Mouse (Mus musculus): Measurements from ENCODE around the gene Ankle1. TPM values are rescaled to one million over a fixed set of nuclear protein-coding genes. Genes with fewer than 3 reads are reported as not detected.

Gene Ankle1
- polyA plus RNA-seq, 2 experiments from 2014 or later: 1.7 to 2.4 TPM

DNA sequence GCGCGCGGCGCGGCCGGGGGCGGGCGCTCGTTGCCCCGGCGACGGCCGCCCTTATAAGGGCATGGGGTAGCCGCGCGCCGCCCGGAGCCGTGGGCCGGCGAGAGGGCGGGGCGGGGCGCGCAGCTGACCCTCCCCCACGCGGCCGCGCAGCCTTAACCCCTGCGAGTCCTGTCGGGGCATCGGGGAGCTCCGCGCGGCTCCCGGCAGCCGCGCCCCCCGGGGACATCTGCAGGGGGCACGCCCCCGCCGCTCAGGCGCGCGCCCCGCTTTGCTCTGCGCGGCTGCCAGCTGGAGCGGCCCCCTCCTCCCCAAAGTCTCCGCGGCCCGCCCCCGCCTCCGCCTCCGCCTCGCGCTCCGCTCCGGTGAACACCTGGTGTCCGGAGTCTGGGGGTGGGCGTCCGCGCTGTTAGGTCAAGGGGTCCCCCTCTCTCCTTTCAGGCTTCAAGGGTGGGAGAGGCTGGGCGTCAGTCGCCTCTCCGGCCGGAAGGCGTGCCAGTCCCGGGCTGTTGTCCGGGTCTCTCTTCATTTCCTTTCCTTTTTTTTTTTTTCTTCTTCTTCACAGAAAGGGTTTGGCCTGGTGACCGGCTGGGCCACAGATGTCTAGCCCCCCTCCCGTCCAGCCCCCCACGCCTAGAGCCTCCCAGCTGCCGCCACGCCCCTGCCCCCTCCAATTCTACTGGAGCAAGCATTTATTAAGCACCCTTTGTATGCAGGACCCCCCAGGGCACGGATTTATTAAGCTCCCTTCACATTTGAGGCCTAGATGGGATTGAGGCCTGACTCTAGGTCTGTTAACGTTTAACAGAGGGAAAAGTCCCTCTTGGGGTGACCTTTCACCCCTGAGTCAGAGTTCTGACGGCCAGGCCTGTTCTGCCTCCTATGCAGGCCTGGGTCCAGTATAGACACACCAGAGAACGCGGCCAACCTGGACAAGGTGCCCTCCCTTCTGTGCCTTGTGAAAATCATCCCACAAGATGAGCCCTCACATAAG, 23.5 kb upstream of the Ankle1 start:
- peak; percentile 62 for ATAC-seq

DNA sequence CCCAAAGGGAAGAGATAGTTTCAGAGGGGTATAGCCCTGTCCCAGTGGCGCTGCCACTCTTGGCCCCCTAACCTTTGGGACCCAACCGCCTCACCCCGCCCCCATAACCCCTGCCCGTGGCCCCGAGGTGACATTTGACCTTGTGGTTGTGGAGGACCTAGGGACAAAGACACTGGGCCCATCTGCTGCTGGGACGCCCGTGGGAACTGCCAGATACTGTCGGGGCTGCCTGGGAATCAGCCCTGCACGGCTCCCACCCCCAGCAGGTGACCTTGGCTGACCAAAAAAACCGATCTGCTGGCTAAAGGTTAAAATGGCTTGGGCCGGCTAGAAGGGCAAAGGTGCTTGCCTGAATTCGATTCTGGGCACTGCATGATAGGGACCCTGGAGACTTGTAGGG, 22.4 kb upstream of the Ankle1 start:
- no peak for ATAC-seq

DNA sequence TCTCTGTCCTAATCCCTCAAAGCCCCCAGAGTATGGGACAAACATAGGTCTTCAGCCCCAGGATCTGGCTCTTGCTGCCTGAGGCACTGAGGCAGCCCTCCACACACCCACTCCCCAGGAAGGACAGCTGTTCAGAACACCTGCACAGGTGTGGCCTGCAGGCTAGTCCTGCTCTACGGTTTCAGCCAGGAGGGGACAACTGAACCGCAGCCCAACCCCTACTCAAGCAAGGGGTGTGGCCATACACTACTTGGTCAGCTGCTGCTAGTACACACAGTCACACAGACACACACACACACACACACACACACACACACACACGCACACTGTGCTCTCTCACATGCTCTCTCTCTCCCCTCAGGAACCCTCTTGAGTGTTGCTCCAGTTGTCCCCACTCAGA, 21.9 kb upstream of the Ankle1 start:
- no peak for ATAC-seq

DNA sequence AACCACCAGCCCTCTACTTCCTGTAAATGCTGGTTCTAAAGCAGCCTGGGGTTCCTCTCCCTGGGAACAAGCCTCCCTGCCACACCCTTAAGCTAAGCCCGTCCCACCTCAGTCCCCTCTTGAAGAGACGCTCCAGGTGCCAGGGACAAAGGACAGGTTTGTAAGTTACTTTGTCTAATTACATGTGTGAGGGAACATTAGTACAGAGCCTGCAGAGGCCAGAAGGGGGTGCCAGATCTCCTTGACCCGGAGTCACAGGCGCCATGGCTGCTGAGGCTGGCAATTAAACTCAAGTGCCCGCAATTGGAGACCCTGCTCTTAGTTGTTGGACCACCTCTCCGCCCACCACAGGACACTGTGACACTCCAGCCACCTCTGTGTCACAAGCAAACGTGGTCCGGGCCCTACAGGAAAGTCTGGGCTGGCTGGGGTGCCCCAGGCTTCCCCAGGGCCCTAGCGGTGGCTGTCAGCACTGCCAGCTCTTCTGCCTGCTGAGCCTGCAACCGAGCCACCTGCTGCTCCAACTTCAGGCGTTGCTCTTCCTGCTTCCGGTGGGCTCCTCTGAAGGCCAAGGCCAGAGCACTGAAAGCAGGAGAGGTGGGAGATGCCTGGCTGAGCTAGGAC, 20.5 kb upstream of the Ankle1 start:
- no peak for ATAC-seq

DNA sequence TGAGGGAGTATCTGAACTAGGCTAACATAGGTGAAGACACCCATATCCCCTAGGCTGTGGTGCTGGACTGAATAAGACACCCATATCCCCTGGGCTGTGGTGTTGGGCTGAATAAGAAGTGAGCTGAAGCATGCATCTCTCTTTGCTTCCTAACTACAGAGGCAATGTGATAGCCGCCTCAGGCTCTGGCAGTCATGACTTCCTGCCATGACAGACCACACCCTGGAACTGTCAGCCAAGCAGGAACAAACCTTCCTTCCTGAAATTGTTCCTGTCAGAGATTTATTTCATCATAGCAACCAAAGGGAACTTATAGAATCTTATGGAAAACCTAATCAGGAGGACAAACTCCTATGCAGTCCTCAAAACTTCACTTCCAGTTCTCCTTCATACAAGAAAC, 17.5 kb upstream of the Ankle1 start:
- ATAC-seq: no peak

DNA sequence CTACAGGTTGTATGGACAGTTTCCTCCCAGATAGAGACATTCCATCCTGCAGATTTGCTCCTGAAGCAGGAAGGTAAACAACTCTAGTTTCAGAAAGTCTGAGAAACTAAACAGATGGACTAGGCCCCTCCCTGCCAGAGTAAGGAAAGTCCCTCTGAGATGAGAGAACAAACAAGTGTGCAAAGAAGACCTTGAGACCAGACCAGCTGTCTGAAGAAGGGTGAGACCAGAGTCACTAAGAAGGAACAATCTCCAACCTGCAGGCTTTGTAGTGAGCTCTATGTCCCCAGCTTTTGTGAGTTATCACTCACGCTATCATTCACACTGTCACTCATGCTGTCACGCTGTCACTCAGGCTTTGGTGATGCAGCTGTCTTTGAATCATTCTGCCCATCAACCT, 14.1 kb upstream of the Ankle1 start:
- ATAC-seq: no peak

DNA sequence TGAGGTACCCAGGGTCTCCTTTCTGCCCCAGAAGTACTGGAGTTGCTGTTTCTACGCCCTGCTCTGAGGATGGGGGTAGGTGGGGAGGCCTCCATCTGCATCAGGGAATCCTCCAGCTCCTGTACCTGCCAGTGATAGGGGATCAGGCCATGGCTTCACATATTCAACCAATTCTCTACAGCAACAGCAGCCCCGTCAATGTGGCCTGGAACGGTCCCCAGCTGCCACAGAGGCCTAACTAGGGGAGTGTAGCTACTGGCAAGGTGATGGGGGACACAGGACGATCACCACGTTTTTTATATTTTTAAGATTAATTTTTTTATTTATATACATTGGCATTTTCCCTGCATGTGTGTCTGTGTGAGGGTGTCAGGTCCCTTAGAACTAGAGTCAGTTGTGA, 13.4 kb upstream of the Ankle1 start:
- no peak for ATAC-seq

DNA sequence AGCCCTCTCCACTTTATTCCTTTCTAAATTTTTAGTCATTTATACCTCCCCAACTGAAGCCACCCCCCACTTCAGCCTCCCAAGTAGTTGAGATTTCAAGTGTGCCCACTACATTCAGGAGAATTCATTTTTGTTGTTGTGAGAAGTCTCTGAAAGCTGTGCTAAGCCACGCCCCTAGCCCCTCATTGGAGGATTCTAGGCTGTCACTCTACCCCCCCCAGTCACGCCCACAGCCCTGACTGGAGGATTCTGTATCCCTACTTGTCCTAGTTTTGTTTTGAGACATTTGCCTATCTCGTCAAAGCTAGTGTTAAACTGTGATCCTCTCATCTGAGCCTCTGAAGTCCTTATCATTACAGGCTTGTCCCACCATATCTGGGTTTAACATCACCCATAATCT, 12.9 kb upstream of the Ankle1 start:
- no peak for ATAC-seq

DNA sequence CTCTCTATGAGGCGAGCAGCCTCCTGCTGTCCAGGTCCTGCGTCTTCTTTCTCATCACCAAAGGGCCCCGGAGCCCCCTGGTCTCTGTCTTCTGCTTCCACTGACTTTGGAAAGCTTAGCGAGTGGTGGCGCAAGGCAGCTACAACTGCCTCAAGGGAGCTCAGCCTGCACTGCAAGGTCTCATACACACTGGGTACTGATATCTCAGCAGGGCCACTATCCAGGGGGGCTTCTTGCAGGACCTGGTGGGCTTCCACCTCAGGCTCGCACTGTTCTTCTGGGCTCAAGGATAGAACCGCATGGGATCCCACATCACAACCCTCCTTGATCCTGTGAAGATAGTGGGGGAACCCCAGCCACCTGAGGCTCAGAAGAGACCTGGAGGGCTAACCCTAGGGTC, 11.3 kb upstream of the Ankle1 start:
- no peak for ATAC-seq

DNA sequence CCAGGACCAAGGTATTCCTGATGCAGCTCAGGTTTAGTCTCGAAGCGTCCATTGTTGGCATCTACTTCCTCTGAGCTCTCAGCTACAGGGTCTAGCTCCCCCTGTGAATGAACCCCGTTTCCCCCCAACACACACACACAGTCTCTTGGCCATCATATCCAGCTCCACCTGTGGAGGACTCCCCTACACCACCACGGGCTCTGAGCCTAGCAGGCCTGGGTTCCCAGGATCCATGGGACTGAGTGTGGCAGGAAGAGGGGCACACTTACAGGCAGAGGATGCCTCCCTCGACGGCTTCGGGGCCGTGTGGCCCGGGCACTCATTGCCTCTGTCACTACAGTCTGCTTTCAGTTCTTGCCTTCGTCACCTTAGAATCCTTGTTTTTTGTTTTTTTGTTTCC, 10.7 kb upstream of the Ankle1 start:
- no peak for ATAC-seq

DNA sequence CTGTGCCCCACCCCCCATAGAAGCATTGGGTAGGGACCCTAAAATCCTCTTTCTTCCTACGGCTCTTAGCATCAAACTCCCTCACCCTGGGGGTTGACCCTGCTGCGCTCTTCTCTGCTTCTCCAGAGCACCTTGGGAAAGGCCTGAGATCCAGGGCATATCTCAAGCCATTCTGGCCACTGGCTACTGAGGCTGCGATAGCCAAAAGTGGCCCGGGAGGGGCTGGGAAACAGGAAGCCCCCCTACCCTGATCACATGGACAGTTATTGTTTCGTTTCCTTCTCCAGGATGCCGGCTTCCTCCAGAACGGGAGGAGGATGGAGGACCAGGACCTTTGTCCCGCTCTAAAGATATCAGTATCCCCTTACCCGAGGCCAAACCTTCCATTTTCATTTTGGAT, 10.2 kb upstream of the Ankle1 start, which contains the start of gene Ushbp1:
Ushbp1 (minus strand) TSS at position 174 of the 400 bp plus-strand sequence.
- no peak for ATAC-seq

DNA sequence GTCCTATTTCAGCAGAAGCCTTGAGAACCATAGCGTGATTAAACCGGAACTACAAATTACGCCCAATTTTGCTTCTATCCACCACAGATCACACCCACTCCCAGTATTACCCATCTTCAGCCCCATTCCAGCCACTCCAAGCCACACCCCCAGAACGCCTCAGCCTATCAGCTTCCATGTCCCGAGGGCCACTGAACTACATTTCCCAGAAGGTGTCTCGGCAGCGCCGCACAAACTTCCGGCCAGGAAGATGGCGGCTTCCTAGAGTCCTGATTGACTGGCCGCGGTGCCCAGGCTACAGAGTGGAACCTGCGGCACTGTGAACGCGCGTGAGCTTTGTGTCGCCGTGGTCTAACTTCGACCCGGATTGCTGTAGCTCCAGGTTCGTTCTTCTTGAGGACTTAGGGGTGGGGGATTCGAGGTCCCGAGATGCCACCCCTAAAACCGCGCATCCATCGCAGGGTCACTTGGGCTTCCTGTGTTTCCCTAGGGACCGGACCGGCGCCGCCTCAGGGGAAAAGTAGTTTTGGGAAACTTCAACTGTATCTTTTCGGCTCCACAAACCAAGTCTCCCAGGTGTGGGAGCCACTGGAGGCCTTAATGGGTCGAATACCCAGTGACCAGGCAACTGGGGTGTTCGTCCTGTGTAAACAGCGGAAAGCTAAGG, 9.0 kb upstream of the Ankle1 start, which contains the start of gene Babam1:
Babam1 (plus strand) TSS at position 223 of the 667 bp plus-strand sequence.
- ATAC-seq: peak; percentile 99

DNA sequence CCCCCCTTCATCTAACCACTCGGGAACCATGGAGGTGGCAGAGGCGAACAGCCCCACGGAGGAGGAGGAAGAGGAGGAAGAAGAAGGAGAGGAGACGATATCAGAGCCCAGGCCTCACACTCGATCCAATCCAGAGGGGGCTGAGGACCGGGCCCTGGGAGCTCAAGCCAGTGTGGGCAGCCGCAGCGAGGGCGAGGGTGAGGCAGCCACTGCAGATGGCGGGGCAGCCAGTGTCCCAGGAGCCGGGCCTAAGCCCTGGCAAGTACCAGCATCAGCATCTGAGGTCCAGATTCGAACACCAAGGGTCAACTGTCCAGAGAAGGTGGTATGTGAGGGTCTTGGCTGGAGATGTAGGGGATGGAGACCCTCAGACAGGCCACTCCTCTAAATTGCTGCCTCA, 8.1 kb upstream of the Ankle1 start:
- ATAC-seq: no peak

DNA sequence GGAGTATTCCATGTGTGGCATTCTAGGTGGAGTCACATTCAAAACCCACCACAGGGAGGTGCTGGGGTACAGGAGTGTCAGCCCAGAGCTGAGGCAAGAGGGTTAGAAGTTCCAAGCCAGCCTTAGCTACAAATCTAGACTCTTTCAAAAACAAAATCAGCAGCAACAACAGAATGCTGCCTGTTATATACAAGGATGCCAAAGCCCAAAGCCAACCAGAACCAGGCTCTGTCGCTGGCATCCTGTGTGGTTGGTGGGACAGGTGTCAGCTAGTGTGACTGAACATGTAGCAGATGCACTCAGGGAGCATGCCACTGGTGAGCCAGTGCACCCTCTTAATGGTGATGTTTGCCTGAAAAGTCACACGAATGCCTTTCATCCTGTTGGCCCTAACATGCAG, 5.0 kb upstream of the Ankle1 start:
- no peak for ATAC-seq

DNA sequence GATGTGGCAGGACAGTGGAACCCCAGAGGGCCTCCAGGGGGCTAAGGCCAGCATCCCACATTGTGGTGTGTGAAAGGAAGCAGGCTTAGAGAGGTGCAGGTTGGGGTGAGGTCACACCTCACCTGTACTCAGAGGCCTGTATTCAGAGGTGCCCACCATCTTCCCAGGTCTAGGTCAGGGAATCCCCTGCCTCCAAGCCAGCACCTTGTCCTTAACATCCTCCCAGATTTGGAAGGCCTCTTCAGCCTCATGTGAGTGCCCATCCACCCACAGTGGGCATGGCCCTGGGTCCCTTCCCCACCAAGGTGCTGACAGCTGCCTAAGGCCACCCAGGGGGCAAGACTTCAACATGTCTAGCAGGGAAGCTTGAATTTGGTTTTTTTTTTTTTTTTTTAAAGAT, 4.4 kb upstream of the Ankle1 start:
- no peak for ATAC-seq

DNA sequence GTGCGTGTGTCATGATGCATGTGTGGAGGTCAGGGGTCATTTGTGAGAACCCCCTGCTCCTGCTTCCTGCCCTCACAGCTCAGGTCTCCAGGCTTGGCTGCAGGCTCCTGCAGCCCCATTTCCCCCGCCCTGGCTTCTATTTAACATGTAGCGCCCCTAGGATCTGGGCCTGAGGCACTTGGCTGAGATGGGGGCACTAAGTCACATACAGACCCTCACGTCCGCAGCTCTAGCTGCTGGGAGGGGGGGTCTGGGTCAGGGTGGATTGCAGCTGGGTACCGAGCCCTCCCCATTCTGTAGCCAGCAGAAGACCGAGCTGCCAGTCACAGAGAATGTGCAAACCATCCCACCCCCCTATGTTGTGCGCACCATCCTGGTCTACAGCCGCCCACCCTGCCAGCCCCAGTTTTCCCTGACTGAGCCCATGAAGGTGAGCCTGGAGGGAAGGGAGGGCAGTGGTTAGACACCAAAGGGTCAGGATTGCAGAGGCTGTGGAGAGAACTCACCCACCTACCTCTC, 3.3 kb upstream of the Ankle1 start:
- ATAC-seq: no peak

DNA sequence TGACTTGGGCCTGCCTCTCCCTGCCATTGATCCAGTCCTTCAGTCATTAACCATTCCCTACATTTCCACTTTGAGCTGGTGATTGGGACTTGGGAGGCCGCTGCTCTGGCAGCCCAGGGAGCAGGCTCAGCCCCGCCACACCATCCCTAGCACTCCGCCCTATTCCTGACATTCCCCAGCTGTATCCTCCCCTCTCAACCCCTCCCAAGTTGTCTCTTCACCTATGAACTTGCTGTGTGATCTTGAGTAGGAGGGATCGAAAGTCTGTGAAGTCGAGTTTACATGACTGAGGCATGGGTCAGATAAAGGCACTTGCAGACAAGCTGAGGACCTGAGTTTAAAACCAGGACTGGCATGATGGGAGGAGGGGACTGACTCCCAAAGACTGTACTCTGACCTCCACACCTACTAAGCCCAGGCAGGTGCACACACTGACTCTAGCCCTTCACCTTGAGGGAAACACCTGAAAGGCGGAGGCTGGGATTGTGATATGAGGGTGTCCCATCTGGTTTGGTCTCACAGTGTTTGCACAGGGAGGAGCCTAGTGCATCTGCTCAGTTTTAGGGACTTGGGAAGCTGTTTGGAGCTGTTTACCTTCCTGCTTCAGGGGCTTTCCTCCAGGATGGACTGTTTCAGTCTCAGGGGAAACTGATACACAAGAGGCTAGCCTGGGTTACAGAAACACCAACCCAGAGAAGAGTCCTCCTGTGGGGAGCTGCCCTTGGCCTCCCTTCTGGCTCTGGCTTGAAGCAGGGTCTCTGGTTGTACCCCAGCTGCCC, 2.5 kb upstream of the Ankle1 start:
- ATAC-seq: no peak

DNA sequence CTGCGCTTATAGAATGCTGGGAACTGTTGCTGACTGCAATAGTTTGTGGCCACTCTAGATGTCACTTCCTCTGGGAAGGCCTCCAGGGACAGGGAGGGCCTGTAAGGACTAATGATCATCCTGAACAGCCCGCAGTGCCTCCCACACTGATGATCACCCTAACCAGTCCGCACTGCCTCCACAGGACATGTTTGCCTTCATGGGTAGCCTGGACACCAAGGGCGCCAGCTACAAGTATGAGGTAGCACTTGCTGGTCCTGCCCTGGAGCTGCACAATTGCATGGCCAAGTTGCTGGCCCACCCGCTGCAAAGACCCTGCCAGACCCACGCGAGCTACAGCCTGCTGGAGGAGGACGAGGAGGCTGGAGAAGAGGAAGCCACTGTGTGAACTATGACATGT, 1.8 kb upstream of the Ankle1 start:
- ATAC-seq: no peak

DNA sequence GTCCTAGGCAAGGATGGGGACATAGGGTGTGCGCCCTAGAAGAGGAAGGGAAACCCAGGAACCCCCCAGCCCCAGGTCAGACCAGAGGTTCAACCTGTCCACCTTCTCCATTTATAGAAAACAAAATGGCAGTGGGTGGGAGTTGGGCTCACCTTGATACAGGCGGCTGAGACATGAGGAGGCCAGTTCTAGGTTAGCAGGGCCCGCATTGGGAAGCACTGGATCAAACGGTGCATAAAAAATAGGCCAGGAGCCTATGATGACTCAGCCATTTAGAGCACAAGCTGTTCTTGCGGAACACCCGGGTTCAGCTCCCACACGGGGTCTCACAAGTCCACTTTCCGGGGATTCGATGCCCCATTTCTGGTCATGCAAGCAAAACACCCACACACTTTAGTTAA, 859 bp upstream of the Ankle1 start:
- no peak for ATAC-seq

DNA sequence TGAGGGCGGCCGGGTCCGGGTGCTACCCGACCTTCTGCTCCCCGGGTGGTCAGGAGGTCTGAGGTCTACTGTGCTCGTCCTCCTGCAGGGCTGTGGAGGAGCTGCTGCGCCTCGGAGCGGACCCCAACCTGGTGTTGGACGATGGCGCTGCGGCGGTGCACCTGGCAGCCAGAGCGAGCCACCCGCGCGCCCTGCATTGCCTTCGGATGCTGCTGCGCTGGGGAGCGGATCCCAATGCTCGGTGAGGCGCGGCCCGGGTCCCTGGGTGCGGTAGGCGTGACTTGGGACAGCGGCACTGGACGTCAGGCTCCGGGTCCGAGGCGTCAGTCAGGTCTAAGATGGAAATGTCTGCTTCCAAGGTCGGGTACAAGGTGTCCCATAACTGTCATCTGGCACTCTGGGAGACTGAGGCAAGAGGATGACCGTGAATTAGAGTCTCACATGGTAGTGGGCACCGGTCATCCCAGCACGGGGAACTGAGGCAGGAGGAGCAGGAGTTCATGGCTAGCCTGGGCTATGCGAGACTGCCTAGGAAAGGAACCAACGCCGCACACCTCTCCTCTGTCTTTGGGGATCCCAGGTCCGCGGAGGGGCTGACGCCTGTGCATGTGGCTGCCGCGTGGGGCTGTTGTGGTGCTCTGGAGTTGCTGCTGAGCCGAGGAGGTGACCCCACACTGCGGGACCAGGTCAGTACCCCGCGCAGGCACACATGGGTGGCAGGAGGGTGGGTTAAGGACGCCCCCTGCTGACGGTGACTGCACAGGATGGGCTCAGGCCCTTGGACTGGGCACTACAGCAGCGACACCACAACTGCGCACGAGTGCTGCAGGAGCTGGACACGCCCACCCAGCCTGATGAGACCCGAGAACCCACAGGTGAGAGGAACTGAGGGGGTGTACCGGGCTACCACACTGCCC, 547 bp downstream of the Ankle1 start:
- peak; percentile 24 for ATAC-seq

DNA sequence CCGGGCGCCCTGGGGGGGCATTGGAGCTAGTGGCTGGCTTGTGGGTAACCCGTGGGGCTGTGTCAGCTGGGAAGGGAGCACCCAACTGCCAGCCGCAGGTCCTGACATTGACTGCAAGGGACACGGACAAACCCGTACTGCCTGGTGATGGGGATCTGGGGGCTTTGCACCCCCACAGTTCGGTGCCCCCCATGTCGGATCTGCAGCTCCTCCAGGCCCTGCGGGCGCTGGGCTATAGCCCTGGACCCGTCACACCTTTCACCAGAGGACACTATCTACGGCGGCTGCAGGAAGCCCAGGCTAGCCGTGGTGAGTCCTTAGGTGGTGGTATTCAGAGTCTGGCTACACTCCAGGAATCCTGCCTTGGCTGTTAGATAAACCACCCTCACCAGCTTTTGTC, 1.6 kb downstream of the Ankle1 start:
- no peak for ATAC-seq
